Mouse (Mus musculus) heart, adult 11 months (tissue): ENCODE measurements around the gene Col6a5.
"Not testable (repeated sequence)": the region's sequence is repeated elsewhere in the genome, so short reads cannot be mapped to it uniquely, and the experiment has no call there.

Experiments used
- DNase-seq: peaks from one replicate; pipeline ENCODE4 v3.0.0; 2022

Gene Col6a5

GRCm38 (mm10) chr9:105909352-105909751, 51.1 kb downstream of the Col6a5 start:
- no peak for DNase-seq

DNA sequence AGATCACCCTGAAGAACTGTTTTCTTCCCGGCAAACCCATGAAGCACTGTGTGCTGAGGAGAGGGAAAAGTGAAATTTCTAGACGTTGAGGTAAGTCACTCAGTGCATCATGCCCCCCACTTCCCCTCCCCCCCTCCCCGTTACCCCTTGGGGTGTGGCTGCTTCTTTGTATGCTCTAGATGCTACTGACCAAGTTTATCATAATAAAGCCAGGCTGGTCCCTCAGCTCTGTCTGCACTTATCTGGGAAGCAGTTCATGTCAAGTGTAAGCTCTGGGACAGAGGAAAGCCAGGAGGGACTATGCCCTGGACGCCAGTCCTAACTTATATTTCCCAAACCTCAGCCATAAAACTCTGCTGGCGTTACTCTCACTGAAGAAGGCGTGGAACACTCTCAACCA, 53.0 kb downstream of the Col6a5 start:
- DNase-seq = no peak

DNA sequence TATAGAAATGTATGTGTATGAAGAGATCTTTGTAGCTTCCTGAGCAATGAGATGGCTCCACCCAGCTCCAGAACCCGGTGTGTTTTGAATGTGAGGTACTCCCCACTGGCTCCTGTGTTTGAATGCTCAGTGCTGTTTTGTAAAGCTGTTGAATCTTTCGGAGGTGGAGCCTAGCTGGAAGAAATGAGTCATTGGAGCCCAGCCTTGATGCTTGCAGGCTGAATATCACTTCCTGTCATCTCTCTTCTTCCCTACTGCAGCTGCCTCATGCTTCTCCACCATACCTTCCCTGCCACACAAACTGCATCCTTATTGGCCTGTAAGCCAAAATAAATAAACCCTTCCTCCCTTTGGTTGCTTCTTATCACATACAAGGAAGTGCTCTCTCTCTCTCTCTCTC, 72.9 kb downstream of the Col6a5 start:
- peak; percentile 84 for DNase-seq

- peak; percentile 78 for DNase-seq
These were observed 75.6 kb downstream of the Col6a5 start for GRCm38 (mm10) chr9:105884656-105885430.

- peak; percentile 88 for DNase-seq
These were observed 79.7 kb downstream of the Col6a5 start for GRCm38 (mm10) chr9:105880743-105881142.

DNA sequence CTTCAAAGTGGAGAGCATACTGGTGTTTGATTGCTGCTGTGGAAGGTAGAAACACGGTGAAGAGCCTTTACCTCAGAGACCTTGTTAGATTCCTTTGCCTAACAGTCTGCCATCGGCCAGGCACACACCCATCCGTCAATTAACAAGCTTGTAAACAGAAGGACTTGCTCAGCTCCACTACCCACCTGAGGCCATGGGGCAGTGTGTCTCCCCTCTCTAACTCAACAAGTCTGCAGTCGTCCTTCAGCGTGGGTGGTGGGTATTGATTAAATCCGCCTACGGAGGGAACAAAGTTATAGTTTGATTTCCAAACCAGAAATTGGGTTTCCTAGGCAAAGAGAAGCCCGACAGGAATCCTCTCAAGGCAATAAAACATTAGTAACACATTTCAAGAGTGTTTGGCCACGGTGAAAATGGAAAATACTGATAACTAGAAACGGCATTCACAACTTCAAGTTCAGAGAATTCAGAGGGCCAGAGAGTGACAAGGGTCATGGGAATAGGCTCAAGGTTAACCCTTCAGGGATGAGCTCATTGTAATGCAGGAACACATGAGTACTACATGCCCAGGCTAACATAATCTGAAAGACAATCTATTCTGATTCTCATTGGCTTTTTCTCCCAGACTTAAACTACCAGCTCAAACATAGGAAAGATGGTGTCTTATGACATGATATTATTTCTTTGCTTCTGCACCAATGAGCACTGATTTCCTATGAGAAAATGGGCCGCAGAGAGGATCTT, 81.9 kb downstream of the Col6a5 start:
- DNase-seq = no peak

DNA sequence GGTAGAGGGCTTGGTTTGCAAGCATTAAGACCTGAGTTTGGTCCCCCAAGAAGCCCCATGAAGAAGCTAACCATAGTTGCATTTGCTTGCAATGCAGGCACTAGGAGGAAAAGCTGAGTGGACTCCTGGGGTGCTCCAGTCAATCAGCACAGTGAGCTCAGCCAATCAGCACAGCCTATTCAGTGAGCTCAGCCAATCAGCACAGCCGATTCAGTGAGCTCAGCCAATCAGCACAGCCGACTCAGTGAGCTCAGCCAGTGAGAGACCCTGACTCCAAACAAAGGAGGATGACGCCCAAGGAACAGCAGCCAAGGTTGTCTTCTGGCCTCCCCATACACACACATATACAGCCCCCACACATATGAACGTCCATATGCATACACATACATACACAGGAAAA, 84.3 kb downstream of the Col6a5 start:
- DNase-seq = no peak

DNA sequence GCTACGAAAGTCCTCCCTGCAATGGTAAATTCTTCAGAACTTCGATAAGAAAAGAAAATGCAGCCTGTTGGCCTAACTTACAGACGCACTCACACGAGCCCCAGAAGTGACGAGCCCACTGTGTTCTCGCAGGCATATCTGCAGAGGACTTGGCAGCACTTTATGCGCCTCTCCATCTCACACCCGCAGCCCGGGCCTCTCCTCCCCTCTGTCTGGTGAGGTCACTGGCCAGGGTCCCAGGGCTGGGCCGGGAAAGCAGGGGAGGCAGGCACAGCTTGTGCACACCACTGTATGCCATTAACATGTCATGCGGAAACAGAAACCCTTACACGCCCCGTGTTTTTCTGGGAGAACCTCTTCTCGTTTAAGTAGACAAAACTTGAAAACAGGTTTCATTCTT, 88.8 kb downstream of the Col6a5 start:
- peak; percentile 96 for DNase-seq

GRCm38 (mm10) chr9:105857773-105858172, 102.7 kb downstream of the Col6a5 start:
- DNase-seq = peak; percentile 90

GRCm38 (mm10) chr9:105852778-105853065, 107.7 kb downstream of the Col6a5 start:
- DNase-seq = no peak

- DNase-seq = peak; percentile 97
These were observed 108.2 kb downstream of the Col6a5 start for GRCm38 (mm10) chr9:105852015-105852777.

- DNase-seq = peak; percentile 55
These were observed 109.4 kb downstream of the Col6a5 start for GRCm38 (mm10) chr9:105851011-105851410.

DNA sequence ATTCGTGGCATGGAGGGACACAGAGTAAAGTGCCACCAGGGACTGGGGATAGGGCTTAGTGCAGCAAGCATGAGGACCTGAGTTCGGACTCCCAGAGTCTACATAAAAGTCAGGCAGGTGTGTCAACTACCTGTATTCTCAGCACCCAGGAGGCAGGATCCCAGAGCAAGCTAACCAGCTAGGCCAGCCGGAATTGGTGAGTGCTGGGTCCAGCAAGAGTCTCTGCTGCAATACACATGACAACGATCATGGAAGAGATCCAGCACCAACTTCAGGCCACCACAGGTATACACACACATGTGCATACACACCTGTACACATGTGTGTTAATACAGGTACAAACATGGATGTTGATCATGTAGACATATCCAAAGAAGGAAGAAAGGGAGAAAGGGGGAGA, 112.0 kb downstream of the Col6a5 start:
- peak; percentile 87 for DNase-seq

DNA sequence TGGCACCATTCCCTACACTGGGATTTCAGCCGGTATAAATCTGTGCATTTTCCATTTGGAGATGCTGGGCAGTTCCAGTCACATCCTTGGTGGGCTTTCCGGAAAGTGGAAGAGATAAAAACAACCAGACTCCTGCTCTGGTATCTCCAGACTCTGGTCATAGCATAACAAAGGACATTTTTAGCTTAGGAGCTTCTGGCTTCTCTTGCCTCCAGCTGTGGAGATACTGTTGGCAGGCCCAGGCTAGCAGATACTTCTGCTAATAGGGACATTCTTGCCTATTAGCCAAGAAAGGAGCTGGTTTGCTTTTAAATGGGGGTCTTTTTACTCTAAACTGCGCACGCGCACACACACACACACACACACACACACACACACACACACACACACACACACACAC, 113.2 kb downstream of the Col6a5 start:
- DNase-seq = peak; percentile 93

- DNase-seq = not testable (repeated sequence)
These were observed 119.1 kb downstream of the Col6a5 start for GRCm38 (mm10) chr9:105841386-105841785.

DNA sequence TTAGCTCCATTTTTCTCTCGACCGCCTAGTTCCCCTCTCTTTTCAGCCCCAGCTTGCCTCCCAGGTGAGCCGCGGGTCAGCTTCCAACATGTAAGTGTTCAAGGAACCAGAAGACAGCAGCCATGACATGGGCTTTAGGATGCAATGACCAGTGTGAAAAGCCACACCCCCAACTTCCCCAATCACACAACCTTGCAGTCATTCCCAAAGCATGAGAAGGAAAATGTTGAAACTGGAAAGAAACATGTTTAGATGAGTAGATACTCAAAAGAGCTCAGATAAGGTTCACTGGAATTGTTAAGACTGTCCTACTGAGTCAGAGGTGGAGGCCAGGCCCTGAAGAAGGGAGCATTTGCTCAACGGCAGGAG, 121.3 kb downstream of the Col6a5 start:
- DNase-seq = no peak

DNA sequence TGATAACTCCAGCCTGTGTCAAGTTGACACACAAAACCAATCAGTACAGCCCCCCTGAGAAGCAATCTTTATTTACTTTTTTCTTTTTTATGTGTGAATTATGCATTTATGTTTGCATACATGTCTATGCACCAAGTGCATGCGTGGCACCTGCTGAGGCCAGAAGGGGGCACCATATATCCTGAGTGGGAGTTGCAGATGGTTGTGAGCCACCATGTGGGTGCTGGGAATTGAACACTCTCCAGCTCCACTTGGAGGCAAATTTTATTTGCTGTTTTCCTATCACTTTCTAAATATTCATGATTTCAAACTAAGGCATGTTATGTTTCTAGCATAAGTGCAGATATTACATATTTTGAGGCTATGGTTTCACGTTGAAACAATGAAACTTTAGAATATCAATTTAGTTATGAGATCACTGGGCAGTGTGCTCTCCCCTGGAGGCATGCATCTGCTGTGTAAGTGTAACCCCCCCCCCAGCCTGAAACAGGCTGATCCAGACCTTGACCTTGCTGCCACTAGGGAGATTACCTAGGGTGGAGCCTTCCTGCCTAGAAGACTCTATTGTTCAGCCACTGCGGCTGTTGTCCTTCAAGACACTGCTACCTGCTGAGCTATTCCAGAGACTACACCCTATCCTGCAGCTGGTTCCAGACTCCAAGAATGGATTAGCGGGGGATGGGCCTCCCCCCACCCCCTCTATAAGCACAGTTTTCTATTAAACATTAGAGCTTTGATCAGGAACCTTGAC, 121.9 kb downstream of the Col6a5 start:
- DNase-seq = peak; percentile 88

GRCm38 (mm10) chr9:105835587-105835986, 124.9 kb downstream of the Col6a5 start:
- peak; percentile 98 for DNase-seq

DNA sequence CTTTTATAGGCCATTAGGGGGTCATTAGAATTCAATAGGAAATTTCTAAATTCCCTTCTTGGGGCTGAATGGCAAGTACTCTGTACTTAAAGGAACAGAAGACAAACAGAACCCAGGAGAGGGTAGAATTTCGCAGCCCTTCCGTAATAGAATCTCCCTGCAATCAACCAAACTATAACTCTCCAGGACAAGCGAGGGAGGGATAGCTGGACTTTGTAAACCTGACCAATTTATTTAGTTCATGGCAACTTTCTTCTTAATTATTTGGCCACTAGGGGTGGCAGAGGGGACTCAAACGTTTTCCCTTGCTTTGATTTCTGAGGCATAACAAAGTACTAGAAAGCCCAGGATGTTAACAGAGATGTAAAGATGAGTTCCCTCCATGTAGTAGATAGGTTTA, 125.6 kb downstream of the Col6a5 start:
- DNase-seq = no peak

DNA sequence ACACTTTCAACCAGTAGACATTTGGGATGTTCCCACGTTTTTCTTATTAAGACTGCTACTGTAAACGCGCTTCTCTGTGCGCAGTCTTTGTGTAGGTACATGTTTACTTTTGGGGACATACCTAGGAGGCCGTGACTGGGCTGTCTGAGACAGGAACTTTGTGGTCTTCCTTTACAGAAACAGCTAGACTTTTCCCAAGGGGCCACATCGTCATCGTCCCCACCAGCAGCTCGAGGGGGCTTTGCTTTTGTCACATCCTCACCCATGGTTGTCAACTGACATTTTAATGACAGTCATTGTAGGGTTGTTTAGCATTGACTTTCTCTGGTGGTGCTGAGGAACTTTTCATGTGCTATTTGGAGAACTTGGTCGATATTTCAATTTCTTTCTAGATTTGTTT, 129.2 kb downstream of the Col6a5 start:
- no peak for DNase-seq

DNA sequence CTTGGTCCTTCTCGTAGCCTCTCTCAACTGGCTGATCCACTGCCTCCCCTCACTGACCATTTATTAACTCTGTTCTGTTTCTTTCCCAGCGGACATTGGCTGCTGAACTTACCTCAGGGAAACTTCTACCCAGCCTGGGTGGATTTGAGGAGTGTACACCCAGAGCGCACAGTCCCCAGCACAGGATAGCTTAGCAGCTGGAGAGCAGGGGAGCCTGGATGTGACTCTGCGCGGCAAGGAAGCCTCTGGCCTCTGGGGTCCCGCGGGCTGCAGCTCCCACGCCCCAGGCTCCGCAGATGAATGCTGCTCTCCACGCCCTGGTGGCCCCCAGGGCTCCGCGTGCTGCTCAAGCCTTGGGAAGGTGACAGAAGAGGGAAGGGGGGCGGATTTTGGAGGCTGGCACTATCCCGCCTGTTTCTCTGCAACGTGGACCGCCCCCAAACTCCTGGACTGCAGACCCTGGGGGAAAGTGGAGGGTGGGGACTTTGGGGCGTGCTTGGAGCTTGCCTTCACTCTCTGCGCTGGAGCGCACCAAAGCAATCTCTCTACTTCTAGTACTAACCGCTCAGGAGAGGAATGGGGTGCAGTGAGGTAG, 132.6 kb downstream of the Col6a5 start, which contains the start of gene Col6a6:
Gene Col6a6, minus strand, starts transcription at position 370 of the 595 bp plus-strand sequence.
- DNase-seq = peak; percentile 95

DNA sequence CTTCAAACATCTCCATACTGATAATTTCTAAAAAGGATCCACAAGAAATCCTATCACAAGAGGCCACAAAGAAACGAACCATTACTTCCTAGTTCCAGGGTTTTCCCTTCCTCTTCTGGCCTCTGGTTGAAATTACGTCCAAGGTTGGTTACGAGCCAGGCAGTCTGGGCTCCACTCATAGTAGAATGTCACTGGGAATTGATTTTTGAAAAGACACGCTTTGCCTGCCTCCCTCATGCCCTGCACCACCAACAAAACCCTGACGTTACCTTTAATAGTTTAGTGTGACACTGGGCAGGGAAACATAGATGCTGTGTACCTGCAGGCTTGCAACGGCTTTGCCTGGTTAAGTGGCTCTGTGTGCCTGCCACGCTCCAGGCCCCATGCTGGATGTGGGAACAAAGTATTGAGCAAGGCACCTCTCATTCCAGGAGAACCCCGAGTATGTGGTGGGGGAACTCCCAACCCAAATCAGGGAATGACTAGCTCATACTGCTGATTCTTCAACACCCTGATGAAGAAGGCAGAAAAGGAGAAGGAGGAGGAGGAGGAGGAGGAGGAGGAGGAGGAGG, 133.3 kb downstream of the Col6a5 start:
- peak; percentile 94 for DNase-seq
